Mouse (Mus musculus): ENCODE results near the gene Cc2d1a. TPM values are rescaled to one million over a fixed set of nuclear protein-coding genes. Genes with fewer than 3 reads are reported as not detected.
A peak's percentile ranks its signal among the peaks of the same experiment; 100 is the strongest.

Gene Cc2d1a
- total RNA-seq, 2 experiments from 2014 or later: 10.9 to 13.0 TPM

GRCm38 (mm10) chr8:84104697-84105609 lies 42.8 kb downstream of the Cc2d1a start, which contains the start of gene Dcaf15:
Gene Dcaf15 (minus strand): TSS chr8:84104768.
- DNase-seq: peak; percentile 99

DNA sequence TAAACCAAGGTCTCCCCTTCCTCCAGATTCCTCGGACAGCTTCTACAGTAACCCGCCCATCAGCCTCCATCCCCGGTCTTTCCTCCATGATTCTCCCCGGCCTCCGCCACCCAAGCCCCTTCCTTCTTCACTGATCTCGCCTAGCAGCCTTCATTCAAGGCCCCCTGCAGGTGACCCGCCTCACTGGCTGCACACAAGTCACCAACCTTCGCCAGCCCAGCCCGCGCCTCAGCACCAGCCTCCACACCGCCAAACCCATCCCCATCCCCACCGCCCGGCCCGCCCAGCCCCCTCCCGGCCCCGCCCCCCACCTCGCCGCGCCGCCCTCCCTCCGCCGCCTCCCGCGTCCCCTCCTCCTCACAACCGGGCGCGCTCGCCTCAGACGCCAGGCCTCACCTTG lies 43.5 kb downstream of the Cc2d1a start:
- DNase-seq: no peak

DNA sequence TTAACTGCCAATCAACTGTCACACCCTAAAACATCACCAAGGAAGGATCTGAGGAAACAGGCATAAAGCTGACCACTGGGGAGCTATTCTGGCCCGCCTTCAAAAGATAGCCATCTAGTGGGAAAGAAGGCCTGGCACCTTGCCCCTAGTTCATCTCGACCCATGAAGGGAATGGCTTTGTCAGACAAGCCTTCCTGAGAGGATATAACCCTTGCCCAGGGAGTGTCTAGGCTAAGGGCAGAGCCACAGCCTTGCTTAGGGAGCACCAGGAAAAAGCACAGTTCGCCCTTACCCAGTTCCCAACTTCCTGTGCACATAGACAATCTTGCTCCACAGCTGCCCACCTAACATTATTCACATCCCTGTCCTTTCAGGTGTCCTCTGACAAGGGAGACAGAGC lies 44.1 kb downstream of the Cc2d1a start:
- DNase-seq: no peak

- DNase-seq: no peak
These were observed 46.1 kb downstream of the Cc2d1a start for GRCm38 (mm10) chr8:84101476-84102270.

GRCm38 (mm10) chr8:84098376-84098775 lies 49.4 kb downstream of the Cc2d1a start:
- no peak for DNase-seq

DNA sequence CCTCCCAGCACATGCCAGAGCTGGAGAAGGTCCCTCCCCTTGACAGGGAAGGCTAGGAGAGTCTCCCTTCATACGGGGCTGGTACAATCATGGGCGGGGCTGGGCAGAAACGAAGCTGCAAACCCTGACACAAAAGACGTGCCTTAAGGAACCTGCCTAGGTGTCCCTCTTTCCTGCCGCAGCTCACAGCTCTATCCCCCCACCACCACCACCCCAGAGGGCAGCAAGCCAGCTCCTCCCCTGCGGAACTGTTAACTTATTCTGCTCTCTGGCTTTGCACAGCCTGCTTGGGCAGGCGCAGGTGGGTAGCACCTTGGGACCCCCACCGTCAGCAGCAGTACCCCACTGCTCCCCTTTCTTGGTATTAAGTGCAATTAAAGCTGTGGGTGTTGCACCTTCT lies 51.7 kb downstream of the Cc2d1a start:
- no peak for DNase-seq

- DNase-seq: peak; percentile 54 to 66
These were observed 57.2 kb downstream of the Cc2d1a start for GRCm38 (mm10) chr8:84090585-84090984.

DNA sequence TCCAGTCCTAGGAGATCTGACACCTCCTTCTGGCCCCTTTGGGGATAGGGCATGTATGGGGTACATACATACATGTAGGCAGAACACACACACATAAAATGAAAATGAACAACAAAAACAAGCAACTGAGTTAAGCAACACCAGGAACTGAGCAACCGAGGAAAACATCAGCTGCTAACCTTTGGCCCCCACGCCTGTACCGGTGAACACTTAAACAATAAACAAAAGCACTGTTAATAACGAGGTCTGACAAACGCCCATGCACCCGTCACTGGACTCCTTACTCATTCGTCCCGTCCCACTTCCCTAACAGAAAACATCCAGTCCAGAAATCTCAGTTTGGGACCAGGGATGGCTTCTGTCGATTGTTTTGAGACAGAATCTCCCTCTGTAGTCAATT lies 58.5 kb downstream of the Cc2d1a start:
- no peak for DNase-seq

GRCm38 (mm10) chr8:84087821-84088220 lies 59.9 kb downstream of the Cc2d1a start:
- DNase-seq: no peak

DNA sequence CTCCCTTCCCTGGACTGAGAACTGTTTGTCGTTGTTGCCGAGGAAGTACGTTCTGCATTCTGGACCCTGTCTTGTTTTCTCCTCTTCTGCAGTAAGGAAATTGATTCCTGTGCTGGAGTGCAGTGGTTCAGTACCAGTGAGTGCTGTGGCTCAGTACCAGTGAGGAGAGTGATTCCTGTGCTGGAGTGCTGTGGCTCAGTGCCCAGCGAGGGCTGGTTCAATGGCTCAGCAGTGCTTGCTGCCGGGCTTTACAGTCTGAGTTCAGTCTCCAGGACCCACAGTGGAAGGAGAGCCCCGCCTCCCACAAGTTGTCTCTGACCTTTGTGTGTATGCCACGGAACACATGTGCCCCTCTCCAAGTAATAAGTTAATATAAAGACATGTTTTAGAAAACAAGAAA lies 60.6 kb downstream of the Cc2d1a start:
- DNase-seq: no peak

- no peak for DNase-seq
These were observed 63.2 kb downstream of the Cc2d1a start for GRCm38 (mm10) chr8:84084341-84085115.

DNA sequence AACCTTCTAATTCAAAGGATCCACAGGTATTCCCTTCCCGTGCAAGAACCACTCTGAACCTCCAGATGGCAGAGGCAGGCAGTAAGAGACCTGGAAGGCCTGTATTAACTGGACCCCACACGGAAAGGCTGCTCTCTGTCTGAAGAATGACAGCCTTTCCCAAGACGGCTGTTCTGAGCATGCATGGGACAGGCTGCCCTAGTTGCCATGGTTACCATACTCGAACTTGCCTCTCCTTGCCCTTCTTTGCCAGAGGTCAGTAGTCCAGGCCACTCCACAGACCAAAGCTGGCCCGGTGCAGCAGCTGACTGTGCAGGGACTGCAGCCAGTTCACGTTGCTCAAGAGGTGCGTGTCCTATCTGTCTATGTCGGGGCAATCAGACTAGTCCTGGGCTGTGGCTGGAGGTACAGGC lies 63.9 kb downstream of the Cc2d1a start:
- peak; percentile 60 to 68 for DNase-seq

Small RNA genes lying within 50 kb of the gene (microRNA-seq; reads per million reads assigned to microRNA genes)
- 0 reads per million in 2 experiments for gene Gm25110
- 327 to 513 reads per million in 2 experiments for gene Mir181c
- gene Mir181d: 947 to 1,058 reads per million in 2 experiments
- gene Mir709: 0 reads per million in 2 experiments

Other genes with a start within 250 kb of the Cc2d1a start
- gene Adgrl1, start 247.8 kb downstream of the Cc2d1a start, total RNA-seq (2021): 10 to 100 TPM in 1 of 2 experiments, 1 to 10 TPM in 1; 9.9 to 10.9 TPM
- gene Gm10644, start 192.7 kb downstream of the Cc2d1a start, total RNA-seq (2021): 1 to 10 TPM; 1.4 to 1.7 TPM
- gene Asf1b, start 192.4 kb downstream of the Cc2d1a start, total RNA-seq (2021): 1 to 10 TPM; 1.3 to 2.0 TPM
- 100 to 1,000 TPM; 327 to 347 TPM for gene Prkaca, start 174.9 kb downstream of the Cc2d1a start, total RNA-seq (2021)
- 10 to 100 TPM; 22.0 to 26.7 TPM for gene Samd1, start 150.3 kb downstream of the Cc2d1a start, total RNA-seq (2021)
- gene 1700067K01Rik, start 146.4 kb downstream of the Cc2d1a start, total RNA-seq (2021): under 1 TPM in 1 of 2 experiments, not detected in 1; 0.20 TPM
- gene 2210011C24Rik, start 135.8 kb downstream of the Cc2d1a start, total RNA-seq (2021): 1 to 10 TPM; 2.0 to 3.1 TPM
- under 1 TPM; 0.30 to 0.33 TPM for gene Palm3, start 126.5 kb downstream of the Cc2d1a start, total RNA-seq (2021)
- gene Il27ra, start 105.3 kb downstream of the Cc2d1a start, total RNA-seq (2021): 1 to 10 TPM; 3.1 to 5.4 TPM
- gene Rln3, start 102.9 kb downstream of the Cc2d1a start, total RNA-seq (2021): not detected
- 1 to 10 TPM; 4.2 to 5.0 TPM for gene Gm10643, start 82.8 kb downstream of the Cc2d1a start, total RNA-seq (2021)
- gene Rfx1, start 81.1 kb downstream of the Cc2d1a start, total RNA-seq (2021): 1 to 10 TPM; 8.3 to 9.1 TPM
- 1 to 10 TPM; 7.2 to 7.3 TPM for gene Dcaf15, start 43.2 kb downstream of the Cc2d1a start, total RNA-seq (2021)
- gene Podnl1, start 21.9 kb downstream of the Cc2d1a start, total RNA-seq (2021): under 1 TPM in 1 of 2 experiments, not detected in 1; 0.10 TPM
- gene 4930432K21Rik, start 89 bp upstream of the Cc2d1a start, total RNA-seq (2021): under 1 TPM; 0.35 to 0.59 TPM
- gene Nanos3, start 37.3 kb upstream of the Cc2d1a start, total RNA-seq (2021): 1 to 10 TPM in 1 of 2 experiments, not detected in 1; 1.2 TPM
- gene Zswim4, start 89.1 kb upstream of the Cc2d1a start, total RNA-seq (2021): 1 to 10 TPM; 6.4 to 6.6 TPM
- gene D8Ertd738e, start 101.8 kb upstream of the Cc2d1a start, total RNA-seq (2021): 100 to 1,000 TPM; 213 to 219 TPM
- 10 to 100 TPM; 12.0 to 15.1 TPM for gene Mri1, start 109.4 kb upstream of the Cc2d1a start, total RNA-seq (2021)
- 10 to 100 TPM in 1 of 2 experiments, 1 to 10 TPM in 1; 8.8 to 11.0 TPM for gene Ccdc130, start 122.4 kb upstream of the Cc2d1a start, total RNA-seq (2021)
- 1 to 10 TPM; 2.3 to 4.3 TPM for gene Cacna1a, start 240.5 kb upstream of the Cc2d1a start, total RNA-seq (2021)